Mouse (Mus musculus): ENCODE measurements around the gene Mapk8ip1.

Gene Mapk8ip1

DNA sequence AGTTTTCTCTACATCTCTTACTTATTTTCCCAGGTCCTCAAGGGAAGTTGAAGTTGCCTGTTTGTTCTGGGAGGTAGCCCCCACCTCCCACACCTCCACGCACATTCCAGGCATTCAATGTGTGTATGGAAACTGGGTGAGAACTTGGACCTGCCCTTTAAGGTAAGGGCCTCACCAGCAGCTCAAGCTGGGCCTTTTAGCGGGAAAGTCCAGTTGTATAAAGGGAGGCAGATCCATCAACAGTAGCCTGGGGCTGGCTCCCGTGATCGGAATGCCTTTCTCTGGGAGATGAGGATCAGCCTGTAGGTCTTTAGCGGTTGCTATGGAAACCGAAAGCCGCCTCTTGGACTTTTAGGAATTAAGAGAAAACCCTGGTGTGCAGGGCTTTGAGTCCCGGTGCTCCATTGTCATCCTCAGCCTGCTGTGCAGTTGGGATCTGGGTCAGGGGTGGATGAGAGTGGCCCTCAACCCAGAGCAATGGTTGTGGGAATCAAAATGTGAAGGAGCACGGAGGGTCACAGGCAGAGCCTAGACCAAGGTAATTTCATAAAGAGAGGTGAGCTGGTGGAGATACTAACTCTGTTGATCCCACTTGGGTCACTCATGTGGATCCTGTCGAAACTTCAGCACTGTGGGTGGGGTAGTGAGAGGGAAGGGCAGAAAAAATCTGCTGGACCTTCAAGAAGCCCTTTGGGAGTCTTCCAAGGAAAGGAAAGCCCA is 28.9 kb downstream of the Mapk8ip1 start:
- no peak for DNase-seq

- peak; percentile 88 for DNase-seq
These were observed 29.9 kb downstream of the Mapk8ip1 start for GRCm38 (mm10) chr2:92370821-92371805.

GRCm38 (mm10) chr2:92370375-92370774 is 30.7 kb downstream of the Mapk8ip1 start:
- no peak for DNase-seq

DNA sequence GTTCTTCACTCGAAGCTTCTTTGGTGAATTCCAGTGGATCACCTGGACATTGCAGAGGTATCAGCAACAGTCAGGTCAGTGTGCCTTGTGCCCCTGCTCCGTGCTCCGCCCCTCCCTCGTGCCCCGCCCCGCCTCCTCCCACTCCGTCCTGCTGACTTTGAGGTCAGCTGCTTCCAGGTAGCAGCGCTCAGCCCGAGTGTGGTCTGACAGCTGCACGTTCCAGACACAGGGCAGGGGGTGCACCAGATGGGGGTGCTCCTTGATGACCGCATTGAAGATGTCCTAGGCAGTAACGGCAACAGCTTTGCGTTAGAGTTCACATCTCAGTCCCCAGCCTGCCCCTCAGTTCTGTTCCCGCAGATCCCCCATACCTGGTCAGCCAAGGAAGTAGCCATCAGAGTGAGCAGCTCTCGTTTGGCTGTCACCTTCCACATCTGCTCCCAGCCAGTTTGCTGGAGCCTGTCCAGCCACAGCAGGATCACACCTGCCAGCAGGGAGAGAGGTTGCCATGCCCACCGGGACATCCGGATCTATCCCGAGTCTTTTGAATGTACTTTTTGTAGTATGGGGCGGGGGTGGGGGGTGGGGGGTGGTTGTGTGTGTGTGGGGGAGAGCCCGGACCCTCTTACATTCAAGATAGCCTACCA is 33.6 kb downstream of the Mapk8ip1 start:
- DNase-seq, result no peak

DNA sequence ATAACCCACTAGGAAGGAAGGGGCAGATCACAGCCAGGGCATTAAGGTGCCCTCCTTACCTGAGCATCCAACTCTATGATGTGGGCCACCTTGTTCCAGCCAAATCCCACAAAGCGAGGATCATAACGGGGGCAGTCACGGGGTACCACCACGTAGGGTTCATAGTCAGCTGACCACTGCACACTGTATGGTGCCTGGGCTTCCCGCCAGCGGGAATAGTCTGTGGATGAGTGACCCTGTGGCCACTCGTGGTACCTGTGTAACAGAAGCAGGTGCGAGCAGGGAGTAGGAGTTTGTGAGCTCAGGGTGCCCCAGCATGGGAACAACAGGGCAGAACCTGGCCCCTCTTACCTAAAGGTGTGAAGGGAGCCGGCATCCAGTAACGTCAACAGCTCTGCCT is 35.5 kb downstream of the Mapk8ip1 start:
- DNase-seq, result no peak

DNA sequence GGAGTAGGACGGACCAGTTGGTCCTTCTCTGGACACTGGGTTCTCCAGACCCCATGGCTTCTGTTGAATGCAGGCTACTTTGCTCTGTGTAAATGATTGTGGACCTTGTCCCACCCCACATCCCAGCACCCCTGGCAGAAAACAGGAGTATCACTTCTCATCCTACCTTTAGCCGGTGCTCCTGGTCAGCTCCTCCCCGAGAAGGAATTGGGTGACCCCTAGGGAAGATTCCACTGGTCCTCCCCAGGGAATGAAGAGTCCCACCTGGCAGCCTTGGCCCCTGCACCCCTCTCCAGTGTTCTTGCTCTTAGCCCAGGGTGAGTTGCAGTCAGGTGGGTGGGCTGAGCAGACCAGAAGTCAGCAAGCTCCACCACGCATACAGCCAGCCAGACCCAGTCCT is 37.0 kb downstream of the Mapk8ip1 start:
- no peak for DNase-seq

- DNase-seq, result no peak
These were observed 38.4 kb downstream of the Mapk8ip1 start for GRCm38 (mm10) chr2:92362571-92363228.

DNA sequence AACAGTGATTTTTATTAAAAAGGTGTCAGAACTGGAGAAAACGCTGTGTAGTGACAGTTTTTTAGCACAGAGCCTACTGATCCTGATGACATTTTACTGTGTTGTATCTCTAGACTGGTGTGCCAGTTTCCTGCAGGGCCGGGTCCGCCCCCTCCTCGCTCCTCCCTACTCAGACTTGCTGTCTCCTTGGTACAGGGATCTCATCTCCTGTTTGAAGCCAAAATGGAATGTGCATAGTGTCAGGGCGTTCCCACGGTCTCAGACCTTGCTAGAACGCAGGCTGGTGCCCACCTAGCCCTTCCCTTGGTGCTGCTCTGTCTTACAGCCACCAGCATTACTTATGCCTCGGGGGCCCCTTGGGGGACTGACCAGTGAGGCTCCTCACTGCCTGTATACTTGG is 39.3 kb downstream of the Mapk8ip1 start:
- DNase-seq, result no peak

GRCm38 (mm10) chr2:92360893-92361292 is 40.2 kb downstream of the Mapk8ip1 start:
- no peak for DNase-seq

GRCm38 (mm10) chr2:92360186-92360823 is 40.8 kb downstream of the Mapk8ip1 start:
- no peak for DNase-seq

DNA sequence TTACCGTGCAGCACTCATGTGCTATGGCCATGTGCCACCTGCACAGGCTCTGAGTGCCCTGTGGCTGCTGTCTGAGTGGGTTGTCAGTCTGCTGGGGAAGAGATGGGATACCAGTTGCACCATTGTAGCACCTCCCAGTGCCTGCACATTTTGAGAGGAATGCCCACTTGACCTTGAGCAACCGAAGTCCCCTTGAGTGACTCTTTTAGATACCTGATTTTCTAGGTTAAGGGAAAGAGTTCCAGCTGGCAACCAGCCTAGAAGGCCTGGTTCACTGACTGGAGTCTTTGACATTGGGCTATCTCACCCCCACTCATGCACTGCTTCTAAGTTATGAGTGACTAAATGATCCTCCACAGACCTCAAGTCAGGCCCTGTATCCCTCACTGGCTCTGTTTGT is 41.8 kb downstream of the Mapk8ip1 start:
- peak; percentile 81 for DNase-seq

- DNase-seq, result peak; percentile 47
These were observed 46.8 kb downstream of the Mapk8ip1 start for GRCm38 (mm10) chr2:92354224-92354623.

DNA sequence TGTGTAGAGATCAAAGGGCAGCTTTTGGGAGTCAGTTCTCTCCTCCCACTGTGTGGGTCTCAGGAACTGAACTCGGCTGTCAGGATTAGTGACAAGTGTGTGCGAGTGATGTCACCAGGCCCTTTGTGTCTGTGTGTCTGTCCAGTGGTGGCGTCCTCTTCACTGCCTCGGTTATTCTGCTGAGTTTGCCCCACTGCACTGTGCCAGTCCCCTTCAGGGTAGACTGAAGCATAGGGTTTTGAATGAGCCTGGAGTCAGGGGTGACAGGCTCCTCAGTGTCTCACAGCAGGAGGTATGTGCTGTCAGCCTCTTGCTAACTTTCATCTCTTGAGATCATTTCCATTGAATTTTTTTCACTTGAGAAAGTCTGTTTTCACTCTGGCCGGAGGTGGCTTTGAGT is 47.7 kb downstream of the Mapk8ip1 start:
- no peak for DNase-seq

DNA sequence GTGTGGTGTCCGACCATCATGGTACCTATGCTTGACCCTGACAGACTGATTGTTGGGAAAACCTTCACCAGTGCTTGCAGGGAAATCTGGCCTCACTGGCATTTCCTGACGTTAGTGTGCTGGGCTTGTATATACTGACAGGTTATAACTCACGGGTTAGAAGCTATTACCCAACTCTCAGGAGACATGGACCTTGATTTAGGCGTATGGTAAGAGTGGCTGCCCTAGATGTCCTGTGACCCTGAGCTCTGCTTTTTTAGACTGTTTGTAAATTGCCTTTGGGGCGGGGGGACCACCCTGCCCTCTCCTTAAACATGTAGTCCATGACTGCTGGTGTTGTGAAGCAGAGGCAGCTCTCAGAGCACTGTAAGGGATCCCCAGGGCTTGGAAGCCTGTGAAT is 50.4 kb downstream of the Mapk8ip1 start:
- no peak for DNase-seq

DNA sequence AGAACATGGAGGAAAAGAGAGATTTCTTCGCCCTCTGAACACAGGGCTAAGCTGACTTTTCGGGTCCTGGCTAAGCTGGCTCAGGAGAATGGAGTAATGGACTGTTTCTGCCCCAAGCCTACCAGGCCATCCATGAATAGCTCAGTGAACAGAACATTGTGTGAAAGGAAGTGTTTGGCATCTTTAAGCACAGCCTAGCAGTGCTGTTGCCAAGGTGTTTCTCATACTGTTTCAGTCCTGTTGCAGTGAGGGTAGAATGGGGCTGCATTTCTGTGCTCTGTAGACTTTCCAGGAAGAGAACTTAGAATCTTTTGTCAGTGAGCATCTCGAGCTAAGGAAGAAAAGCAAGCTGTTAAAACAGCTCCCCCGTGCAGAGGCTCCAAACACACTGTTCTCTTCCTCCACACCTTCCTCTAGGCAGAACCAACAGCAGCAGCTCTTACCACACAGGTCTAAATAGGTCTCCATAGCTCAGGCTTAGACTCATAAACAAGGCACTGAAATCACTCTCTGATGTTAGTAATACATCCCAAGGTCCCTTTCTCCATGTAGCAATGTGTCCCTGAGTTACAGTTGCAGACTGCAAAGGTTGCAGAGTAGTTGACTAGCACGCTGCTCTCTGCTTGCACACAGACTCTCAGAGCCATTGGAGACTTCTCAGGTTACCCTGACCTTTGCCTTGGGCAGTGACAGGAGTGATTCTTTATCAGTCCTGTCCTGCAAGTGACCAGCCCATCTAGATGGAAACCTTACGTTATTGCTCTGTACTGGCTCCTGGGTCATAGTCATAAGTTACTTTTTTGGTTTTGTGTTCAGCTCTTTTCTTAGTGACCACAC is 51.3 kb downstream of the Mapk8ip1 start:
- DNase-seq, result no peak

DNA sequence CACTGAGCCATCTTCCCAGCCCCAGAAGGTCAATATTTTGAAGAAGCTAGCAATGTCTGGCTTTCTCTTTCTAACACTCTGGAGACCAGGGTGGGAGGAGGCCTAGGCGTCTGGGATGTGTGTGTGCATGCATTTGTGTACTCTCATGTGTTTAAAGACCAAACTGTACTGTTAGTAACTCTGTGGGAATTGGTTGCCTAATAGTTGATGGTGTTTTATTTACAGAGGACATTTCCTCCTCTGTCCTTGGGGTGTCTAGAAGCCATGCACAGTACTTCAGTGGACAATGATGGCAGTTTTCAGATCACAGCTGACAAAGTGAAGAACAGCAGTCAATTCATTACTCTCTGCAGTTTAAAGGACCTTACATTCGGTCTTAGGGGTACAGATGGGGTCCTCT is 53.9 kb downstream of the Mapk8ip1 start:
- no peak for DNase-seq

DNA sequence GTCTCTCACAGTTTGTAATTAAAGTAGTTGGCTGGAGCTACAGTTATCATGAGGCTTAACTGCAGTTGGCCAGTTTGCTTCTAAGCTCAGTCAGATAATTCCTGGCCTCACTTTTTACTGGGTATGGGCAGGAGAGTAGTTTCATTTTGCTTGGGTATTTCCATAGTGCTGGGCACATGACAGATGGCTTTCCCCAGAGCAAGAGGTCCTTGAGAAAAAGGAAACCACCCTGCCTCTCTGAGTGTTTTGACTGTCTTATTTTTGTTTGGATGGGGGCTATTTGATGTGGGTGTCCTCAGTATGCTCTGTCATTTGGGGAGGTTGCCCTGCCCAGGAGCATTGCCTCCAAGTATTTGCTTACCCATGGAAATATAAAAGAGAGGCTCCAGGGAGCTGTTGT is 58.6 kb downstream of the Mapk8ip1 start:
- DNase-seq, result no peak

Data from lung, postnatal 36 days (tissue).